Mouse (Mus musculus) CD4-positive, CD25-positive, alpha-beta regulatory T cell, adult 9 weeks (primary cell): ENCODE measurements around the gene Ugcg. TPM values are rescaled to one million over a fixed set of nuclear protein-coding genes. Genes with fewer than 3 reads are reported as not detected.

Experiments
- polyA plus RNA-seq: library from polyadenylated mRNA; unstranded; fragments of 100-300 nt; shearing (Covaris generic); gene quantifications from one replicate; pipeline ENCODE4 v1.2.1, GENCODE M21; 2017

Ugcg gene
- 16.4 TPM for polyA plus RNA-seq

GRCm38 (mm10) chr4:59188802-59189545 is at the start of gene Ugcg:
TSS of gene Ugcg (plus strand) at chr4:59189257.

Other genes starting within 250 kb of the Ugcg start
- gene Zkscan16, start 245.6 kb upstream of the Ugcg start, polyA plus RNA-seq, result not detected
- 0.58 TPM for gene Ptgr1, start 202.1 kb upstream of the Ugcg start, polyA plus RNA-seq
- 0.31 TPM for gene Dnajc25, start 194.2 kb upstream of the Ugcg start, polyA plus RNA-seq
- gene Gm20503, start 186.0 kb upstream of the Ugcg start, polyA plus RNA-seq, result not detected
- gene Gng10, start 154.2 kb upstream of the Ugcg start, polyA plus RNA-seq, result 142 TPM
- not detected for gene AI481877, start 50.3 kb upstream of the Ugcg start, polyA plus RNA-seq
- 7.5 TPM for gene Susd1, start 249.4 kb downstream of the Ugcg start, polyA plus RNA-seq